Comparison of ENCODE assay signal across 9 mouse cellular contexts in the genomic region with DNA sequence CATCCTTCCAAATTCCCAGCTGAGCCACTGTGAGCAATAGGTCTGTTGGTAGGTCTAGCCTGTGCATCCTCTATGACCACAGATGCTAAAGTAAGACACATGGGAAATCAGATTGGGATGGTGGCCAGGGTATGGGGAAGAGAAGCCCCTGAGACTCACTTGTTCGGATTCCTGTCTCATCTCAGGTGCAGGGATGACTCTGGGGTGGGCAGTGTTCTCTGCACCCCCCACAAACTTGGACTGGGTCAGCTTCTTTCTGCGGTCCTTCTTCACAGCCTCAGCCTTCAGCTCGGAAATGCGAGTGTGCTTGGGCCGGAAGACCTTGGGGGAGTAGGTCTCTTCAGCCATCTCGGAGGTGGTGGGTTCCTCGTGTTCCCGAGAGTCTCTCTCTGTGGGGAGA. TPM values are rescaled to one million over a fixed set of nuclear protein-coding genes. Genes with fewer than 3 reads are reported as not detected.
"Had no signal": no experiment of that assay in that cellular context is flagged by ENCODE, and none has a peak within 500 bp of the region (broad histone marks: within the 10 kb centered on the region; RNA-seq: fewer than 3 reads in every experiment).

No protein-coding gene starts in this region.

- DNase-seq: gastrocnemius, postnatal 14 days; heart, adult 18-20 months; heart, postnatal 10 days; heart, postnatal 36 days; kidney, postnatal 14 days; layer of hippocampus, adult 9-11 months; layer of hippocampus, postnatal 36 days; left cerebral cortex, postnatal 4 days had no signal

RNA-seq across cellular contexts. Expression of gene Igfbp2, which starts 39.4 kb away (rescaled TPM):
- total RNA-seq: hematopoietic stem cell, adult 5-6 weeks had no signal
